Mouse (Mus musculus): ENCODE data around the gene Slf2. TPM values are rescaled to one million over a fixed set of nuclear protein-coding genes. Genes with fewer than 3 reads are reported as not detected.

The Slf2 gene
- polyA plus RNA-seq, 1 experiment from 2014 or later, result 33.0 TPM

GRCm38 (mm10) chr19:44899104-44899793 lies 31.7 kb upstream of the Slf2 start:
- ATAC-seq (ENCODE audit: insufficient read depth, low FRiP score, low read depth), result no peak
- H3K4me3 ChIP-seq (replicated peaks), result no peak overlapping the region
- H3K9ac ChIP-seq, result no peak overlapping the region
- H3K36me3 ChIP-seq, result no peaks in the 10 kb centered on the region
- peaks cover 33% of the 10 kb centered on the region for H3K4me1 ChIP-seq
- peaks cover 9% of the 10 kb centered on the region for H3K27me3 ChIP-seq (replicated peaks)
- H3K9me3 ChIP-seq, result no peaks in the 10 kb centered on the region
- H3K27ac ChIP-seq, result peak overlapping the region; percentile 79
- 36% methylated on average over 9 of the region's 9 CpGs for WGBS
- no peak overlapping the region for H3K4me2 ChIP-seq

GRCm38 (mm10) chr19:44899947-44900773 lies 30.8 kb upstream of the Slf2 start:
- Histone ChIP-seq H3K27ac (peak overlapping the region; percentile 79), H3K4me1 (peaks cover 35% of the 10 kb centered on the region), H3K4me2 (no peak overlapping the region; the same call in 1 of the 2 replicates), H3K4me3 (replicated peaks) (no peak overlapping the region), H3K27me3 (replicated peaks) (peaks cover 9% of the 10 kb centered on the region), H3K9ac (no peak overlapping the region), H3K36me3 (no peaks in the 10 kb centered on the region), H3K9me3 (no peaks in the 10 kb centered on the region)
- ATAC-seq (ENCODE audit: insufficient read depth, low FRiP score, low read depth), result no peak
- 29% methylated on average over 22 of the region's 22 CpGs for WGBS

GRCm38 (mm10) chr19:44901047-44901446 lies 29.9 kb upstream of the Slf2 start:
- peaks cover 41% of the 10 kb centered on the region for H3K4me1 ChIP-seq
- no peaks in the 10 kb centered on the region for H3K9me3 ChIP-seq
- peaks cover 6% of the 10 kb centered on the region for H3K27me3 ChIP-seq (replicated peaks)
- H3K4me3 ChIP-seq (replicated peaks), result no peak overlapping the region
- 54% methylated on average over 3 of the region's 3 CpGs for WGBS
- no peak overlapping the region for H3K9ac ChIP-seq
- H3K27ac ChIP-seq, result peak overlapping the region; percentile 79; the same call in 1 of the 2 replicates
- no peak overlapping the region for H3K4me2 ChIP-seq
- ATAC-seq (ENCODE audit: insufficient read depth, low FRiP score, low read depth), result no peak
- no peaks in the 10 kb centered on the region for H3K36me3 ChIP-seq

GRCm38 (mm10) chr19:44902324-44902723 lies 28.6 kb upstream of the Slf2 start:
- Histone ChIP-seq H3K9me3 (no peaks in the 10 kb centered on the region), H3K4me3 (replicated peaks) (no peak overlapping the region), H3K4me1 (peaks cover 41% of the 10 kb centered on the region), H3K4me2 (no peak overlapping the region), H3K9ac (no peak overlapping the region), H3K36me3 (no peaks in the 10 kb centered on the region), H3K27ac (peak overlapping the region; percentile 71), H3K27me3 (replicated peaks) (no peaks in the 10 kb centered on the region)
- WGBS, result 42% methylated on average over 4 of the region's 4 CpGs
- ATAC-seq (ENCODE audit: insufficient read depth, low FRiP score, low read depth), result peak; percentile 80

GRCm38 (mm10) chr19:44903343-44904000 lies 27.5 kb upstream of the Slf2 start:
- H3K4me3 ChIP-seq (replicated peaks), result no peak overlapping the region

GRCm38 (mm10) chr19:44904141-44904720 lies 26.7 kb upstream of the Slf2 start:
- Histone ChIP-seq H3K9ac (no peak overlapping the region), H3K4me2 (no peak overlapping the region), H3K9me3 (no peaks in the 10 kb centered on the region), H3K27me3 (replicated peaks) (no peaks in the 10 kb centered on the region), H3K4me3 (replicated peaks) (no peak overlapping the region), H3K36me3 (no peaks in the 10 kb centered on the region), H3K27ac (peak overlapping the region; percentile 80), H3K4me1 (peaks cover 33% of the 10 kb centered on the region)
- no peak for ATAC-seq (ENCODE audit: insufficient read depth, low FRiP score, low read depth)
- WGBS, result 32% methylated on average over 6 of the region's 6 CpGs

More at GRCm38 (mm10) chr19:44903343-44904000, 27.5 kb upstream of the Slf2 start:
- H3K27ac ChIP-seq, result peak overlapping the region; percentile 80
- H3K9ac ChIP-seq, result no peak overlapping the region
- H3K9me3 ChIP-seq, result no peaks in the 10 kb centered on the region
- H3K4me1 ChIP-seq, result peaks cover 36% of the 10 kb centered on the region
- no peaks in the 10 kb centered on the region for H3K27me3 ChIP-seq (replicated peaks)
- no peak overlapping the region for H3K4me2 ChIP-seq
- H3K36me3 ChIP-seq, result no peaks in the 10 kb centered on the region
- no peak for ATAC-seq (ENCODE audit: insufficient read depth, low FRiP score, low read depth)
- 67% methylated on average over 6 of the region's 6 CpGs for WGBS

GRCm38 (mm10) chr19:44905316-44905715 lies 25.6 kb upstream of the Slf2 start:
- no peak for ATAC-seq (ENCODE audit: insufficient read depth, low FRiP score, low read depth)
- no peaks in the 10 kb centered on the region for H3K9me3 ChIP-seq
- no peak overlapping the region for H3K27ac ChIP-seq
- no peaks in the 10 kb centered on the region for H3K27me3 ChIP-seq (replicated peaks)
- peaks cover 25% of the 10 kb centered on the region for H3K4me1 ChIP-seq
- H3K4me2 ChIP-seq, result no peak overlapping the region
- no peaks in the 10 kb centered on the region for H3K36me3 ChIP-seq
- 52% methylated on average over 4 of the region's 4 CpGs for WGBS
- no peak overlapping the region for H3K4me3 ChIP-seq (replicated peaks)
- H3K9ac ChIP-seq, result no peak overlapping the region

GRCm38 (mm10) chr19:44907851-44908690 lies 22.9 kb upstream of the Slf2 start:
- Histone ChIP-seq H3K9ac (no peak overlapping the region), H3K36me3 (no peaks in the 10 kb centered on the region), H3K4me3 (replicated peaks) (no peak overlapping the region), H3K27me3 (replicated peaks) (no peaks in the 10 kb centered on the region), H3K9me3 (no peaks in the 10 kb centered on the region), H3K4me1 (peaks cover 17% of the 10 kb centered on the region), H3K4me2 (no peak overlapping the region), H3K27ac (peak overlapping the region; percentile 87)
- WGBS, result 25% methylated on average over 15 of the region's 15 CpGs
- ATAC-seq (ENCODE audit: insufficient read depth, low FRiP score, low read depth), result peak; percentile 81

GRCm38 (mm10) chr19:44908836-44909460 lies 22.0 kb upstream of the Slf2 start:
- Histone ChIP-seq H3K9ac (no peak overlapping the region), H3K4me2 (no peak overlapping the region), H3K27ac (peak overlapping the region; percentile 87), H3K9me3 (no peaks in the 10 kb centered on the region), H3K4me3 (replicated peaks) (no peak overlapping the region), H3K4me1 (peaks cover 16% of the 10 kb centered on the region), H3K27me3 (replicated peaks) (no peaks in the 10 kb centered on the region), H3K36me3 (no peaks in the 10 kb centered on the region)
- no peak for ATAC-seq (ENCODE audit: insufficient read depth, low FRiP score, low read depth)
- WGBS, result 61% methylated on average over 11 of the region's 11 CpGs

GRCm38 (mm10) chr19:44914481-44915249 lies 16.3 kb upstream of the Slf2 start:
- Histone ChIP-seq H3K4me1 (peaks cover 5% of the 10 kb centered on the region; the same call in 1 of the 2 replicates), H3K9ac (no peak overlapping the region), H3K4me3 (replicated peaks) (no peak overlapping the region), H3K27ac (peak overlapping the region; percentile 70), H3K27me3 (replicated peaks) (no peaks in the 10 kb centered on the region), H3K4me2 (no peak overlapping the region), H3K36me3 (no peaks in the 10 kb centered on the region), H3K9me3 (no peaks in the 10 kb centered on the region)
- peak; percentile 50; the same call in 1 of the 2 replicates for ATAC-seq (ENCODE audit: insufficient read depth, low FRiP score, low read depth)
- 35% methylated on average over 10 of the region's 10 CpGs for WGBS
